Mouse (Mus musculus) heart, adult 10 weeks (tissue): ENCODE measurements around the gene Mst1. TPM values are rescaled to one million over a fixed set of nuclear protein-coding genes. Genes with fewer than 3 reads are reported as not detected.

Experiments used
- polyA plus RNA-seq: library from polyadenylated mRNA; stranded (reverse); fragments of 350-450 nt; fragmentation: Illumina TruSeq; extraction: RNeasy Lipid Tissue Mini Kit (QIAGEN cat#74804); gene quantifications from one replicate; pipeline ENCODE4 v1.2.3, GENCODE M21; 2014; ENCODE audit warnings: low read depth, low replicate concordance

Gene Mst1
- not detected for polyA plus RNA-seq

GRCm38 (mm10) chr9:108080168-108080567, at the start of gene Mst1:
Gene Mst1 (plus strand): TSS chr9:108080436.

DNA sequence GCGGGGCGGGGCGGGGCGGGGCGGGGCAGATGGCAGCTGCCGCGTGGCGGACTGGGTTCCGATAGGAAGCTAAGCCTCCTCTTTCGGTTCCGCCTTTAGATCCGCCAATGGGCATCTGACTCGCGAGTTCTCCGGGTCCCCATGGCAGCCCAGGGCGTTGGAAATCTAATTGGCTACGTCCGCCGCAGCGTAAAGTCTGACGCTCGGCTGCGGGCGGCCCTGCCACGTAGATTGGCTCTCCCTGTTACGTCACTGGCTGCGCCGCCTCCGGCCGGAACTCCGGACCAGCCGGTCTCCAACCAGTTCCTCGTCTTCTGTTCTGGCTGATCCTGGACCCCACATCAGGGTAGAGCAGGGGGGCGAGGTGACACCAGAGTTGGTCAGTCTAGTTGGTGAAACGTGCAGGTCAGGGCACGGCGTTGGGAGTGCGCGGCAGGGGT, 31.2 kb upstream of the Mst1 start, which contains the start of gene Gmppb:
Gene Gmppb, plus strand, starts transcription at position 227 of the 440 bp plus-strand sequence.

DNA sequence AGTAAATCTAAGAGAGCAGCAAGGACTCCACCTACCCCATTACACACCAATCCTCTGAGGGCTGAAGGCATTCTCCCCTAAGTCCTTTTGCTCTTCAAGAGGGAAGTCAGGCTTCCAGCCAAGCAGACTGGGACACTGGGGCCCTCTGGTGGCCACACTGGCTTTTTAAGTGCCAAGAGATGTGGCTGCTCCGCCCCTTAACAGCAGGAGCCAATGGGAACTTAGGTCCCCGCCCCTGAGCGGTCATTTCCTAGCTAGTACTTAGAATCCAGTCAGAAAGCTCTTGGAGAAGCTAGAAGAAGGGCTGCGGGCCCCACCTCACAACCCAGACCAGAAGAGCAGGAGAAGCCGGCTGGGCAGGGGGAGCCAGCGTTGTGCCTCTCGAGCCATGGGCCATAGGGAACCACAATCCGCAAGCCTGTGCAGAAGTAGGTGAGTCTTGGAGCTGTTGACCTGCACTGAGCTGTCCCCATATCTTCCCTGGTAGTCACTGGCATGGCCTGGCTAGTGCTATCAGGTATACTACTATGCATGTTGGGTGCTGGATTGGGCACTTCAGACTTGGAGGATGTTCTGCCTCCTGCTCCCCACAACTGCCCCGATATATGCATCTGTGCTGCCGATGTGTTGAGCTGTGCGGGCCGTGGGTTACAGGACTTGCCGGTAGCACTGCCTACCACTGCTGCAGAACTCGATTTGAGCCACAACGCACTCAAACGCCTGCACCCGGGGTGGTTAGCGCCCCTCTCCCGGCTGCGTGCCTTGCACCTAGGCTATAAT, 27.2 kb upstream of the Mst1 start, which contains the start of gene Amigo3:
Gene Amigo3, plus strand, starts transcription at position 275 of the 780 bp plus-strand sequence.

DNA sequence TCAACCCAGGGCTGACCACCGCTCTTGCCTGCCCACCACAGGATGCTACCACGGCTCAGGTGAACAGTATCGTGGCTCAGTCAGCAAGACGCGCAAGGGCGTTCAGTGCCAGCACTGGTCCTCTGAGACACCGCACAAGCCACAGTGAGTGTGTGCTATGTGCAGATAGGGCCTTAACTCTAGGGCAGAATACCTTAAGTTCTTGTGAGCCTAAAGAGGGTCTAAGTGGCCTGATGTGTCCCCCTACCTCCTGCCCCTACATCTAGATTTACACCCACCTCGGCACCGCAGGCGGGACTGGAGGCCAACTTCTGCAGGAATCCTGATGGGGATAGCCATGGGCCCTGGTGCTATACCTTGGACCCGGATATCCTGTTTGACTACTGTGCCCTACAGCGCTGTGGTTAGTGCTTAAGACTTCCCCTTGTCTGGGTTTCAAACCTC, 2.8 kb downstream of the Mst1 start, which contains the start of gene Rnf123:
Gene Rnf123, minus strand, starts transcription at position 359 of the 444 bp plus-strand sequence.

DNA sequence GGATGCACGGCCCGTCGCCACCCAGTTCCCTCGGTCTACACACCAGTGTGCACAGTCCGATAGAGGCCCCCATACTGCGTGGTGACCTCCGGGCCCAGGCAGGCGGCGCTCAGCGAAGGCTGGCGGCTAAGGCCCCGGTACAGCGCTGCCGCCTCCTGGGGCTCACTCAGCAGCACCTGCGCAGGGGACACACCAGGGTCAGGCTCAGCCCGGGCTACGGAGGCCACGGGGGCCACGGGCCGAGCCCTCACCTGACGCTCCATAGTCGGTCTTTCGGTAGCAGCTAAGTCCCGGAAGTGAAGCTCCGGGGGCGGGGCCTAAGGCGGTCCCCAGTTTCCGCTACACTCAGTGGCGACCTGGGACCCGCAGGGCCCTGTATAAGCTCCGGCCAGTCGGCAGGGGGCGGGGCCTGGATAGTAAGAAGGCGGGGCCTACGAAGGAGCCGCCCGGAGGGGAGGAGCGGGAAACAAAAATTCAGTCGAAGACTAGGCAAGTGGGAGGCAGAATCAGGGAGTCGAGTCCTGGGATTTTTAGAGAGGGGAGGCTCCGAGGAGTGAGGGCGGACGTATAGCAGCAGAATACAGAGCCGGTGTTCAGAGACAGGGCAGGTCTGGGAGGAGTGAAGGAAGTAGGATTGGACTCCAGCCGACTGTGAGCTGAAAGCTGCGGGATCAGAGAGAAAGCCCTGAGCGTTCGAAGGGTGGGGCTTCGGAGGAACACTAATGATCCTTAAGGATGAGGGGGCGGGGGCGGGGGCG, 14.1 kb downstream of the Mst1 start, which contains the start of gene Apeh:
Gene Apeh, minus strand, starts transcription at position 423 of the 758 bp plus-strand sequence.

Other genes starting within 250 kb of the Mst1 start
- gene Rbm6, start 207.2 kb upstream of the Mst1 start, polyA plus RNA-seq: 43.5 TPM
- 13.5 TPM for gene Mon1a, start 192.3 kb upstream of the Mst1 start, polyA plus RNA-seq
- gene Mst1r, start 173.6 kb upstream of the Mst1 start, polyA plus RNA-seq: 4.3 TPM
- not detected for gene Actl11, start 152.0 kb upstream of the Mst1 start, polyA plus RNA-seq
- gene Camkv, start 144.8 kb upstream of the Mst1 start, polyA plus RNA-seq: not detected
- gene Traip, start 130.3 kb upstream of the Mst1 start, polyA plus RNA-seq: 0.37 TPM
- 28.2 TPM for gene Uba7, start 104.9 kb upstream of the Mst1 start, polyA plus RNA-seq
- 0.52 TPM for gene Gm20661, start 97.4 kb upstream of the Mst1 start, polyA plus RNA-seq
- 9.8 TPM for gene Inka1, start 94.6 kb upstream of the Mst1 start, polyA plus RNA-seq
- not detected for gene Cdhr4, start 87.9 kb upstream of the Mst1 start, polyA plus RNA-seq
- gene Gm20662, start 84.1 kb upstream of the Mst1 start, polyA plus RNA-seq: not detected
- 42.3 TPM for gene Ip6k1, start 77.9 kb upstream of the Mst1 start, polyA plus RNA-seq
- gene Gmppb, start 31.2 kb upstream of the Mst1 start, polyA plus RNA-seq: 18.9 TPM
- gene Amigo3, start 27.3 kb upstream of the Mst1 start, polyA plus RNA-seq: 1.6 TPM
- gene Rnf123, start 2.9 kb downstream of the Mst1 start, polyA plus RNA-seq: 79.7 TPM
- gene Apeh, start 14.2 kb downstream of the Mst1 start, polyA plus RNA-seq: 47.5 TPM
- gene Bsn, start 109.9 kb downstream of the Mst1 start, polyA plus RNA-seq: not detected
- gene Dag1, start 183.5 kb downstream of the Mst1 start, polyA plus RNA-seq: 197 TPM
- gene Nicn1, start 210.0 kb downstream of the Mst1 start, polyA plus RNA-seq: 25.6 TPM
- gene Amt, start 216.4 kb downstream of the Mst1 start, polyA plus RNA-seq: 5.7 TPM
- gene Rhoa, start 225.7 kb downstream of the Mst1 start, polyA plus RNA-seq: 213 TPM
- gene Tcta, start 225.7 kb downstream of the Mst1 start, polyA plus RNA-seq: 65.8 TPM